Mouse (Mus musculus): ENCODE measurements around the gene Cd28.

GRCm38 (mm10) chr1:60807748-60808147 is 91.1 kb downstream of the Cd28 start:
- TF ChIP-seq CTCF (IDR thresholded peaks at IDR 0.05; ENCODE audit: control insufficient read depth, insufficient read depth, low read length) (no peak), POLR2A (IDR thresholded peaks at IDR 0.05; ENCODE audit: borderline replicate concordance, control insufficient read depth, low read depth, low read length) (no peak)

Measured in bone marrow, adult 2 months (tissue).